Mouse (Mus musculus): ENCODE measurements around the gene Dcaf5. TPM values are rescaled to one million over a fixed set of nuclear protein-coding genes. Genes with fewer than 3 reads are reported as not detected.
A peak's percentile ranks its signal among the peaks of the same experiment; 100 is the strongest.

Dcaf5 gene
- polyA plus RNA-seq, 1 experiment from 2014 or later, result 7.4 TPM

DNA sequence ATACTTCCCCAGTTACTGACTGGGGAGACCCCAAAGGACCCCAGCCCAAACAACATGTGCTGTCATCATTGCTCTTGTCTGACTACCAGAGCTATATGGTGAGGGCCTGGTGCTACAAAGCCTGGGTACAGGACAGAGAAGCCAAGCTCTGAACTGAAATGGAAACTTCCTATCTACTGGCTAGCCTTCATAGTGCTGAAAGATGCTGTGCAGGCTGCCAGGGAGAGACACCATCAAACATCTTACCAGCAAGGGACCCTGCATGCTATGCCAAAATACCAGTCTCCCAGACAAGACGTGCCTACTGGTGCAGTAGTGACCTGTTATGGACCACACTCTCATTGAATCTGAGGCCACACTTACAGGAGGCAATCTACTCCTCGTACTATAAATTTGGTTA is 53.6 kb downstream of the Dcaf5 start:
- Histone ChIP-seq H3K27ac (ENCODE audit: low read depth, low read length) (no peak overlapping the region), H3K9me3 (ENCODE audit: control insufficient read depth) (no peaks in the 10 kb centered on the region), H3K9ac (ENCODE audit: low read depth, low read length) (no peak overlapping the region), H3K4me3 (ENCODE audit: low read depth, low read length) (no peak overlapping the region), H3K4me2 (replicated peaks; ENCODE audit: low read depth) (no peak overlapping the region), H3K36me3 (ENCODE audit: control insufficient read depth, insufficient read depth) (peaks cover 33% of the 10 kb centered on the region; the same call in 1 of the 2 replicates), H3K27me3 (replicated peaks; ENCODE audit: control insufficient read depth, insufficient read depth, low read length) (no peaks in the 10 kb centered on the region), H3K4me1 (replicated peaks; ENCODE audit: control insufficient read depth, insufficient read depth, low read length) (no peaks in the 10 kb centered on the region)
- no peak for ATAC-seq
- TF ChIP-seq CTCF (IDR thresholded peaks at IDR 0.05; ENCODE audit: low read depth), result no peak
- 91% methylated on average over 2 of the region's 2 CpGs for WGBS

GRCm38 (mm10) chr12:80379831-80380457 is 56.5 kb downstream of the Dcaf5 start:
- WGBS, result 92% methylated on average over 10 of the region's 10 CpGs
- no peak for ATAC-seq

DNA sequence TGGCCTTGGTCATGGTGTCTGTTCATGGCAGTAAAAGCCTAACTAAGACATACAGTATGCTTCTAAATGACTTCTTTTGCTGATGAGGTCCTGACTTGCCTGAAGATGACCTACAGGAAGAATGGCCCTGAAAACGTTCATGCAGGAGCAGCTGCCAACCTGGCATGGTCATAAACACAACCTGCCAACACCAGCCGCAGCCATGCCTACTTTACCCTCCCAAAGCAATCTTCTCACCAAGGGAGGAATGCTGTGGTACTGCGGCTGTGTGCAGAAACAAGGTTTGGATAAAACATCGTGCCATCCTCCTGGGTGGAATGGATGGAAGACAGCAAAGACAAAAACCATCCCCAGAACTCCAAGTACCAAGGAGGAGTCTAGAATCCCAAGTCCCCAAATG is 57.0 kb downstream of the Dcaf5 start:
- no peak overlapping the region for H3K4me2 ChIP-seq (replicated peaks; ENCODE audit: low read depth)
- no peaks in the 10 kb centered on the region for H3K9me3 ChIP-seq (ENCODE audit: control insufficient read depth)
- peaks cover 58% of the 10 kb centered on the region for H3K36me3 ChIP-seq (ENCODE audit: control insufficient read depth, insufficient read depth)
- 76% methylated on average over 4 of the region's 4 CpGs for WGBS
- no peak for ATAC-seq
- H3K4me1 ChIP-seq (replicated peaks; ENCODE audit: control insufficient read depth, insufficient read depth, low read length), result no peaks in the 10 kb centered on the region
- TF ChIP-seq CTCF (IDR thresholded peaks at IDR 0.05; ENCODE audit: low read depth), result no peak
- H3K27me3 ChIP-seq (replicated peaks; ENCODE audit: control insufficient read depth, insufficient read depth, low read length), result no peaks in the 10 kb centered on the region
- no peak overlapping the region for H3K27ac ChIP-seq (ENCODE audit: low read depth, low read length)
- H3K4me3 ChIP-seq (ENCODE audit: low read depth, low read length), result no peak overlapping the region
- no peak overlapping the region for H3K9ac ChIP-seq (ENCODE audit: low read depth, low read length)

More at GRCm38 (mm10) chr12:80379831-80380457, 56.5 kb downstream of the Dcaf5 start:
- H3K9me3 ChIP-seq (ENCODE audit: control insufficient read depth), result no peaks in the 10 kb centered on the region
- TF ChIP-seq CTCF (IDR thresholded peaks at IDR 0.05; ENCODE audit: low read depth), result no peak
- no peak overlapping the region for H3K4me2 ChIP-seq (replicated peaks; ENCODE audit: low read depth)
- no peak overlapping the region for H3K4me3 ChIP-seq (ENCODE audit: low read depth, low read length)
- H3K36me3 ChIP-seq (ENCODE audit: control insufficient read depth, insufficient read depth), result peaks cover 54% of the 10 kb centered on the region
- H3K27me3 ChIP-seq (replicated peaks; ENCODE audit: control insufficient read depth, insufficient read depth, low read length), result no peaks in the 10 kb centered on the region
- no peaks in the 10 kb centered on the region for H3K4me1 ChIP-seq (replicated peaks; ENCODE audit: control insufficient read depth, insufficient read depth, low read length)
- H3K9ac ChIP-seq (ENCODE audit: low read depth, low read length), result no peak overlapping the region
- H3K27ac ChIP-seq (ENCODE audit: low read depth, low read length), result no peak overlapping the region

DNA sequence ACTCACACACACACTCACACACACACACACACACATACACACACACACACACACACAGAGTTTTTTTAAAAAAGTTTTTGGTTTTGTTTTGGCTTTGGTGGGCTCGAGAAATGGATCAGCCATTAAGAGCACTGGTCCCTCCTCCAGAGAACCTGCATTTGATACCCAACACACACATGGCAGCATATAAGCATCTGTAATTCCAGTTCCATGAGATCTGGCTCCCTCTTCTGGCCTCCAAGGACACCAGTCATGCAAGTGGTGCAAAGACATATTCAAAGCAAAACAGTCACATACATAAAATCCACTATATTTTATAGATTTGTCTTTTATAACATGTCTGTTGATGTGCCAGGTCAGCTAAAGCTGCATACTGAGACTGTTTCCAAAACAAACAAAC is 58.8 kb downstream of the Dcaf5 start:
- peak; percentile 43; the same call in 1 of the 2 replicates for ATAC-seq
- Histone ChIP-seq H3K36me3 (ENCODE audit: control insufficient read depth, insufficient read depth) (peaks cover 51% of the 10 kb centered on the region), H3K4me1 (replicated peaks; ENCODE audit: control insufficient read depth, insufficient read depth, low read length) (no peaks in the 10 kb centered on the region), H3K27ac (ENCODE audit: low read depth, low read length) (no peak overlapping the region), H3K4me3 (ENCODE audit: low read depth, low read length) (no peak overlapping the region), H3K9me3 (ENCODE audit: control insufficient read depth) (no peaks in the 10 kb centered on the region), H3K27me3 (replicated peaks; ENCODE audit: control insufficient read depth, insufficient read depth, low read length) (no peaks in the 10 kb centered on the region), H3K4me2 (replicated peaks; ENCODE audit: low read depth) (no peak overlapping the region), H3K9ac (ENCODE audit: low read depth, low read length) (no peak overlapping the region)
- 30% methylated on average over 1 of the region's 1 CpGs for WGBS
- TF ChIP-seq CTCF (IDR thresholded peaks at IDR 0.05; ENCODE audit: low read depth), result peak; percentile 87

DNA sequence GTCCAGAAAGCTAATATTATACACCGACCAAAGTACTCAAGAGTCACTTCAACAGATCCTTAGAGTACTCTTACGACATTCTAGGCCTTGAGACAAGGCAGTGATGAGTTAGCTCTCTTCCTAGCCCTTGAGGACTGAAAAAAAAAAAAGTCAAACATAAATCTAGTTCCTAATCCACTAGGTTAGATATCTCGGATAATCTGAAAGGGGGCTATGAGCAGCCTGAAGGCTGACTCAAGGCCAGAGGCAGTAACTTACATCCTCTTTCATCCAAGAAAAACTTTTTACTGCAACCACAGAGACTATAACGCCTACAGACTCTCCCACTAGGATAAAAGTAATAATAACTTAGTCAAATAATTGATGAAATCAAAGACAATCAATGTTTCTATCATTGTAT is 60.7 kb downstream of the Dcaf5 start:
- H3K4me3 ChIP-seq (ENCODE audit: low read depth, low read length), result no peak overlapping the region
- H3K27ac ChIP-seq (ENCODE audit: low read depth, low read length), result no peak overlapping the region
- no peak for TF ChIP-seq CTCF (IDR thresholded peaks at IDR 0.05; ENCODE audit: low read depth)
- no peaks in the 10 kb centered on the region for H3K9me3 ChIP-seq (ENCODE audit: control insufficient read depth)
- no peak overlapping the region for H3K4me2 ChIP-seq (replicated peaks; ENCODE audit: low read depth)
- no peak for ATAC-seq
- H3K27me3 ChIP-seq (replicated peaks; ENCODE audit: control insufficient read depth, insufficient read depth, low read length), result no peaks in the 10 kb centered on the region
- no peak overlapping the region for H3K9ac ChIP-seq (ENCODE audit: low read depth, low read length)
- H3K36me3 ChIP-seq (ENCODE audit: control insufficient read depth, insufficient read depth), result peaks cover 45% of the 10 kb centered on the region
- H3K4me1 ChIP-seq (replicated peaks; ENCODE audit: control insufficient read depth, insufficient read depth, low read length), result no peaks in the 10 kb centered on the region
- WGBS, result 87% methylated on average over 4 of the region's 4 CpGs

GRCm38 (mm10) chr12:80374736-80375135 is 61.7 kb downstream of the Dcaf5 start:
- WGBS, result 91% methylated on average over 2 of the region's 2 CpGs
- Histone ChIP-seq H3K9ac (ENCODE audit: low read depth, low read length) (no peak overlapping the region), H3K4me2 (replicated peaks; ENCODE audit: low read depth) (no peak overlapping the region), H3K27me3 (replicated peaks; ENCODE audit: control insufficient read depth, insufficient read depth, low read length) (no peaks in the 10 kb centered on the region), H3K4me1 (replicated peaks; ENCODE audit: control insufficient read depth, insufficient read depth, low read length) (no peaks in the 10 kb centered on the region), H3K4me3 (ENCODE audit: low read depth, low read length) (no peak overlapping the region), H3K36me3 (ENCODE audit: control insufficient read depth, insufficient read depth) (peaks cover 43% of the 10 kb centered on the region), H3K9me3 (ENCODE audit: control insufficient read depth) (no peaks in the 10 kb centered on the region), H3K27ac (ENCODE audit: low read depth, low read length) (no peak overlapping the region)
- TF ChIP-seq CTCF (IDR thresholded peaks at IDR 0.05; ENCODE audit: low read depth), result no peak
- no peak for ATAC-seq
